Mouse (Mus musculus): ENCODE measurements around the gene Gosr2.

- TF ChIP-seq EP300 (IDR thresholded peaks at IDR 0.05; ENCODE audit: low read depth): no peak
- TF ChIP-seq CTCF (IDR thresholded peaks at IDR 0.05; ENCODE audit: low read depth): no peak
Measured at GRCm38 (mm10) chr11:103683667-103684334, 13.9 kb downstream of the Gosr2 start.

Data from liver, embryonic 14.5 days (tissue).